Mouse (Mus musculus): Measurements from ENCODE around the gene Ndufc2.

GRCm38 (mm10) chr7:97391293-97392078 lies 8.3 kb upstream of the Ndufc2 start:
- no peak for TF ChIP-seq CTCF (IDR thresholded peaks at IDR 0.05; ENCODE audit: control insufficient read depth, insufficient read depth, insufficient read length)
- TF ChIP-seq MYOG (IDR thresholded peaks at IDR 0.05; ENCODE audit: control insufficient read depth, extremely low read depth, insufficient read length): no peak
- TF ChIP-seq USF1 (IDR thresholded peaks at IDR 0.05; ENCODE audit: low read depth): no peak
- no peak for TF ChIP-seq MAX (IDR thresholded peaks at IDR 0.05)
- no peak for TF ChIP-seq CEBPB (IDR thresholded peaks at IDR 0.05; ENCODE audit: low read depth)

All from C2C12 (cell line).